Mouse (Mus musculus): ENCODE measurements around the gene Ola1.
A peak's percentile ranks its signal among the peaks of the same experiment; 100 is the strongest.

Ola1 gene

DNA sequence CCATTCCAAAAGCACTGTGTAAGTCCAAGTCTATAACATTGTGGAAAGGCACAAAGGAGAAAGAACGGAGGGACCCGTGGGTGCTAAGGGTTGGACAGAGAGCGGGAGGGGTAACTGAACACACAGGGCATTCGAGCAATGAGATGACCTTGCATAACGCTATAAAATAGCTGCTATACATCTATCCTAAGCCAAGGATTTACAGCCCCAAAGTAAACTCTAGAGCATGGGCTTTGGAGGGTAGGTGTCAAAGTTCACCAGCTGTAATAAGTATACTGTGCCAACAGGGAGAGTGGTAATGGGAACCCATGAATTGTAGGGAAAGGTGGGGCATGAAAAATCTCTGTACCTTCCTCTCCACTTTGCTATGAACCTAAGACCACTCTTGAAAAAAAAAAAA, at the start of gene Ola1:
Gene Ola1 (minus strand): TSS at position 12 of the 400 bp plus-strand sequence.
- no peak for DNase-seq

DNA sequence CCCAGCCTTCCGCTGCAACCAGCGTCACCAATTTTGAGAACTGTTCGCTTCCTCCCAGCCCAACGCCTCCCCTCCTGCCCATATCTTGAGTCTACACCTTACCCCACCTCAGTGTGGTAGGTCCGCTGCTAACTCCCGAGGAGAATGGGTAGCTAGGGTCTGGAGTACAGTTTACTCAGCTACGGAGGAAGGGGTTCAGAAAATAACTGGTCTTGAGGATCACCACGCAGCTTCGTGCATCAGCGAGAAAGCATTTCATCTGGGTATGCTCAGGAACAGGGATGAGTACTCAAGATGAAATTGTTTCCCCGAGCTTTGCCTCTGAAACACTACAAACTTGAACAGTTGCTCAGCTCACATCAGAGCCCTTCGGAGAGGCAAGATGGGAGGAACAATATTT, 49.6 kb upstream of the Ola1 start:
- DNase-seq, result no peak

- DNase-seq, result no peak
These were observed 49.1 kb upstream of the Ola1 start for GRCm38 (mm10) chr2:73267818-73268217.

DNA sequence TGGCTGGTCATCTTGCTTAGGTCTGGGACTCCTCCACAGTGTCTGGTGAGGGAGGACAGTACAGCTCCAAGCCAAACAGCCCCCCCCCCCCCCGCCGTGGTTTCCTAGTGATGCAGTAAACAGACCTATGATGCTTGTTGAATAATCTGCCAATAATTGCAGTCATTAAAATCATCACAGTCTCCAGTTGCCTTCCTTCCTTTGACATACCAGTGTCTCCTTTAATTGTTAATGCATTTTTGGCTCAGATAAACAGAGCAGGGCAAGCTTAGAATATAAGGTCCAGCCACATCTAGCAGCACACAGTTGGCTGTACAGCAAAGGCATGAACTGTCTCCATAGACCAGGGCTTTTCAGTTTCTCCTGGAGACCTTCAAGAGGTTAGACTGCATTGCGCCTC, 48.5 kb upstream of the Ola1 start:
- DNase-seq, result no peak

GRCm38 (mm10) chr2:73266623-73267022, 47.9 kb upstream of the Ola1 start:
- DNase-seq, result no peak

- no peak for DNase-seq
These were observed 47.3 kb upstream of the Ola1 start for GRCm38 (mm10) chr2:73266011-73266410.

DNA sequence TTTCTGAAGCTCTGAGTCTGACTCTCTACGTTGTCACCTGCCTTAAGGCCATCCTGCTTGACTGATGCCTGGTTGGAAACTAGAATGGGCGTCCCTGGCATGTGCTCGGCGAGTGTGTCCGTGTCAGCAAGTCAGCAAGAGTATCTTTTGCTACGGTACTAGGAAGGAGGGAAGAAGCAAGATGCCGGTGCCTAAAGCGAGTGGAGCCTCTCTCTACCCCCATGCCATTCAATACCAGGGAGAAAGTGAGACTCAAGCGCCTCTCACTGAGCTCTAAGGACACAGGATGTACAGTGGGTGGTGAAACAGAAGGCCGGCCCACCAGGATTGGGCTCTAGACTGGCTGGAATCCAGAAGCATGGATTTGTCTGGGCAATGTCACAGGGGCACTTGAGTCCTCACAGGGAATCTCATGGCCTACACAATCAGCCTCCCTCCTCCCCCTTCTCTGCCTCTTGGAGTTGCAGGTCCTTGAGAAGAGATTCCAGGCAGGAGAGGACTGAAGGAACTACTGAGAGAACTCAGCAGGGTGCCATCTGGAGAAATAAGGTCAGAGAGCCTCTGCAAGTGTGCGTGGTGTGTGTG, 46.0 kb upstream of the Ola1 start:
- DNase-seq, result no peak

GRCm38 (mm10) chr2:73263794-73264610, 45.3 kb upstream of the Ola1 start:
- DNase-seq, result no peak

DNA sequence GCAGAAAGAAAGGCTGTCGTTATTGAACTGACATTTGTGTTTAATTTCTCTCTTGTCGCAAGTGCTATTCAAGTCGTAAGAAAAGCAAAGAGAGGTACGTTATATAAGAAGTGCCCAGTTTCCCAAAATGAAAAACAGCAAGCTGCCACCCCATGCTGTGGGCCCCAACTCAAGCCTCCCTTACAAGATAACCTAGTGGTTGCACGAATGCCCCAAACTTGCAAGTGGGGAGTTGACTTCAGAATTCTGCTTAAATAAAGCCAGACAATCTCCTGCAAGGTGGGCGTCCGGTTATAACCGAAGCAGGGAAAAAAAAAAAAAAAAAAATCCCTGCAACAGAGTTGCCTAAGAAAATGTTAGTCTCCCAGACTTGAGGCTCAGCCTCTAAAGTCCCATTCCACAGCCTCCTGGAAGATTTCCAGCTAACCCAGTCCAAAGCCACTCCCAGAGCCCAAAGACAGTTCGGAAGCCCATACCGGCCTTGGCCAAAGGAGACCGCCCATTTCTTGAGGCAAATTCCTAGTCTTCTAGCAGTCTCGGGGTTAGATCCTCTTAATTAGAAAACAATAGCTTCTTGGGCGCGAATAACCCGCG, 44.5 kb upstream of the Ola1 start:
- DNase-seq, result no peak

GRCm38 (mm10) chr2:73248701-73249100, 30.0 kb upstream of the Ola1 start:
- DNase-seq, result no peak

DNA sequence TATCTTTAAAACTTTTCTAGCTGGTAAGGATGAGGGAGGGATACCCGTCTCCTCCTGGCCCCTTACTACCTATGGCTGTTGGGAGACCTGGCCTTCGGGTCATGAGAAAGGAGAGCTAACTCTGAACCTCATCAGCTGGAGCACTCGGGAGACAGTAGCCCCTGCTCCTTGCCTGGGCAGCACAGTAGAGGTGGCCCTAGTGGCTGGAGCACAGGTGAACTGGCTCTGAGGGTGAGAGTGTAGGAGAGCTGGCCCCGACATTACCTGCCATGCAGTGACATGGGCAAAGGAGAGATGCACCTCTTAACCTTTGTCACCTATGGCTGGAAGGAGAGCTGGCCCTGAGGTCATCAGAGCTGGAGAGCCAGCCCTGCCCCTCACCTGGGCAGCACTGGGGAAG, 22.6 kb upstream of the Ola1 start:
- DNase-seq, result no peak

GRCm38 (mm10) chr2:73231081-73231480, 12.4 kb upstream of the Ola1 start:
- no peak for DNase-seq

DNA sequence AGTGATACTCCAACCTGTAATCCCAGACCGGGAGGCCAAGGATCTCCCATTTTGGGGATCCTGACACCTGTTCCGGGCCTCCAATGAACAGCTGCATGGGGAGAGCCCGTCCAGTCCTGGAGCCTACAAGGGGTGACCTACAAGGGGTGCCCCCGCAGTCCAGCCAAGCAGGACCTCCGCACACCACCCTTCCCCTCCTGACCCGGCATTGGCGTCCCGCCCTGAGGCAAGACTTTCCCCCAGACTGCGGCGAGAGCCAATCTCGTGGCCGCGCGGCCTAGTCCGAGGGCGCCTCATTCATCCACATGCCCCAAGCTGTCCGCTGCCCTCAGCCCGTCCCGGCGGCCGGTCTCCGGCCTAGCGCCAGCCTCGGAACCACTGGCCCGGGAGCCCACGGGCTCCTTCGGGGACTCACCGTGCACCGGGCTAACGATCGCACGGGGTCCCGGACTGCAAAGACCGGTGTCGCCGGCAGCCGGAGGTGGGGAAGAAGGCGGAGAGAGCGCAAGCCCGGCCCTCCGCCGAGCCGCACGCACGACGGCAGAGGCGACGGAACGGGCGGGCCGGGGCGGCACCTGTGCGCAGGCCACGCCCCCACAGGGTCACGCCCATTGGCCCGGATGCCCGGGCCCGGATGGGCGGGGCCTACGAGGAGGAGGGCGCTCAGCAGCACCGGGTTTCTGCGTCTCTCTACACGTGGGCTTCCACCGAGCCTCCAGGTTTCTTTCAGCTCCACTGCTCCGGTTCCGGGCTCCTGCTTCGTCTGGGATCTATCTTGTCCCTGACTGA, 4.7 kb downstream of the Ola1 start:
- peak; percentile 81 for DNase-seq

DNA sequence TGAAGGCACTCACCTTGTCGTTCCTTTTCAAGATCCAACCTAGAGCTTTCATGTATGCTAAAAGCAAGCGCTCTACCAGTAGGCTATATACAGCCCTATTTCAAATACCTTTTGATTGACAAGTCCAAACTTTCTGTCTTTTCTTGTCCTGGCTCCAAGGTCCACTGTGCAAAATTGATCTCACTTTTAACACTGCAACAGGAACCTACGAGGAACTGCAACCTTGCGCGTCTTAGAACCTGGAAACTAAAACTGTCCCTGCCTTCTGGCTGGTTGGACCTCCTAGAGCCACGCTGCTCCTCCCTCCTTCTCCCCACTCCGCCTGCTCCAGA, 5.2 kb downstream of the Ola1 start:
- no peak for DNase-seq

DNA sequence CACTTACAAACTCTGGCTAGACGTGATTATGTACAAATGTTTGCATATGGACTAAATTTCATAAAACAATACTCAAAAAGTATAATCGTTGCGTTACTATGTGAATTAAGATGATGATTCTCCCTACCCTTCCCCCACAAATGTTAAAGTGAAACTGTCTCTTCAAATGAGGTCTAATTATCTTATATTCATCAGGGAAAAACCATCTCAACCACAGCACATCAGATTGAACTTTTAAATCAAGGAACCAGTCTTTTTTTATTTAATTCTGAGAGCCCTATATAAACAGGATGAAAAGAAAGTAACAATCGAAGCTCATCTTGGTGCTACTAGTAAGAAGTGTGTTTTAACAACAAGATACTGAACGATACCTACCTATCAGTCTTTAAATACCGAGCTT, 14.4 kb downstream of the Ola1 start:
- no peak for DNase-seq

DNA sequence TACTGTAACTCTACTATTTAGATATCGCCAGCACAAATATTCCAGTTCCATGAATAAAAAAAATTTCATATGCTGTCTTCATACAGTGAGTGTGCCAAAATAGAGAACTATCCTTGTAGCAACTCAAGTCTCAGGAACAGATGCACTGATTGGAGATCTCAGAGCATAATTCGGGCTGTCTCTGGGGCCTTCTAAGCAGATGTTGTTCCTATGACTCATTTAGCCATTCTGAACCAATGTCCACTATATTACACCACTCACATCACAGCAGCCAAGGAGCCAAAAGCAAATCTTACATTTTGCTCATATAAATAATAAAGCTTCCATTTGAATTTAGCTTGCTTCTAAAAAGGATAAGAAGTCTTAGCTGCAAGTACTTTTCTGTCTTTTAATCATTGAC, 30.2 kb downstream of the Ola1 start:
- no peak for DNase-seq

GRCm38 (mm10) chr2:73185185-73185584, 33.5 kb downstream of the Ola1 start:
- DNase-seq, result no peak

- no peak for DNase-seq
These were observed 49.2 kb downstream of the Ola1 start for GRCm38 (mm10) chr2:73169496-73169895.

GRCm38 (mm10) chr2:73167126-73167525, 51.6 kb downstream of the Ola1 start:
- DNase-seq, result peak; percentile 10

- DNase-seq, result no peak
These were observed 54.1 kb downstream of the Ola1 start for GRCm38 (mm10) chr2:73164666-73165065.

DNA sequence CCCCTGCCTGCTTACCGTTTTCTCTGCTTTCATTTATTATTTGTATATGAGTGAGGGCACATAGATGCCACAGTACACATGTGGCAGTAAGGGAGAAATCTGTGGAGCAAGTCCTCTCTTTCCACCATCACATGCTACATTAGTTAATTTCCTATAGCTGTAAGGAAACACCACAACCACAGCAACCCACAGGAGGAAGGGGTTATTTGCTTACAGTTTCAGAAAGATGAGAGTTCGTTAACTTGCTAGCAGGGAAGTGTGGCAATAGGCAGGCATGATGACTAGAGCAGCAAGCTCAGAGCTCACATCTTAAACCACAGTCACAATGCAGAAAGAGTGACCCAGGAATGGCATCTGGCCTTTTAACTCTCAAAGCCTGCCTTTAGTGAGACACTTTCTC, 58.0 kb downstream of the Ola1 start:
- no peak for DNase-seq

- no peak for DNase-seq
These were observed 61.5 kb downstream of the Ola1 start for GRCm38 (mm10) chr2:73157202-73157601.

DNA sequence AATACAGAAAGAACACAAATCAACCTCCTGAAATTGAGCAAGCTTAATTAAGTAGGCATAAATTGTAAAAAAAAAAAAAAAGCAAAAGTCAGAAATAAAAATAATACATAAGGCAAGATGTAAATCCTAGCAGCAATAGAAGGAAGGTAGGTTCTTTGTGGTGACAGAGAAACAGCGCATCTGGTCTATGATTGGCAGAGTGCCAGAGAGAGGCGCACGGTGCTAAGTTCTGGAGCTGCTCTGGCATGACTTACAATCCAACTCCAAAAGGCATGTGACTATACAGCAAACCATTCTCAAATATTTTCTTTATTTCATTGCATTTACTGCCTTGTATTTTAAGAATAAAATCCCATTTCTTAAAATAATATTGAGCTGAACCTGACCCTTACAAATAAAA, 68.2 kb downstream of the Ola1 start:
- no peak for DNase-seq

- DNase-seq, result no peak
These were observed 72.6 kb downstream of the Ola1 start for GRCm38 (mm10) chr2:73146111-73146510.

Data from right cerebral cortex, postnatal 4 days (tissue).